Mouse (Mus musculus) forebrain, embryonic 16.5 days (tissue): ENCODE measurements at regions not wholly inside any gene's neighbourhood (a gene's known extent, or its start where the extent isn't known, plus 50 kb on each side); places are given as distances from the start of the nearest gene placed in this dataset.
A peak's percentile ranks its signal among the peaks of the same experiment; 100 is the strongest.

Experiments used
- ATAC-seq: fragments of 200-750 bp; cut with Nextera tagmentation; 2 replicates; pipeline ENCODE4 v1.8.0; 2017; ENCODE audit warnings: mild to moderate bottlenecking, moderate library complexity
- H3K27ac ChIP-seq: fragments of 300-500 bp; sonication (generic); 2 replicates; pipeline ENCODE4 v1.5.1; 2014; ENCODE audit warnings: low read length, control low read depth
- H3K27me3 ChIP-seq: fragments of 300-500 bp; sonication (generic); replicated peaks from 2 replicates; pipeline ENCODE4 v1.6.1; 2014; ENCODE audit warnings: low read length; ENCODE audit not compliant: control insufficient read depth, insufficient read depth
- H3K36me3 ChIP-seq: fragments of 300-500 bp; sonication (generic); 2 replicates; pipeline ENCODE4 v1.6.1; 2014; ENCODE audit not compliant: control insufficient read depth, insufficient read depth
- H3K4me1 ChIP-seq: fragments of 300-500 bp; sonication (generic); replicated peaks from 2 replicates; pipeline ENCODE4 v1.6.1; 2014; ENCODE audit warnings: low read length; ENCODE audit not compliant: control insufficient read depth, insufficient read depth
- H3K4me2 ChIP-seq: fragments of 300-500 bp; sonication (generic); 2 replicates; pipeline ENCODE4 v1.6.1; 2014; ENCODE audit warnings: mild to moderate bottlenecking, low read length, control low read depth
- H3K4me3 ChIP-seq: fragments of 300-500 bp; sonication (generic); replicated peaks from 2 replicates; pipeline ENCODE4 v1.5.1; 2014; ENCODE audit warnings: mild to moderate bottlenecking, low read length, control low read depth
- H3K9ac ChIP-seq: fragments of 300-500 bp; sonication (generic); replicated peaks from 2 replicates; pipeline ENCODE4 v1.6.1; 2014; ENCODE audit warnings: low read depth, low read length, control low read depth
- H3K9me3 ChIP-seq: fragments of 300-500 bp; sonication (generic); 2 replicates; pipeline ENCODE4 v1.6.1; 2016; ENCODE audit warnings: low read length; ENCODE audit not compliant: control insufficient read depth
- WGBS: fragments of 180-500 bp; shearing (Covaris S2); extraction: QIAGEN DNeasy Blood & Tissue Kit; methylation state at CpG from one replicate; pipeline ENCODE4 v1.1.7; 2014; 5-methylcytosine and 5-hydroxymethylcytosine counted together

GRCm38 (mm10) chr12:79917634-79918289 is 195.1 kb downstream of the Zfp36l1 start:
- no peaks in the 10 kb centered on the region for H3K36me3 ChIP-seq
- no peak overlapping the region for H3K4me3 ChIP-seq
- ATAC-seq: no peak
- no peak overlapping the region for H3K9ac ChIP-seq
- no peak overlapping the region for H3K4me2 ChIP-seq
- H3K9me3 ChIP-seq: no peaks in the 10 kb centered on the region
- H3K27me3 ChIP-seq: no peaks in the 10 kb centered on the region
- WGBS: 51% methylated on average over 10 of the region's 10 CpGs
- H3K4me1 ChIP-seq: peaks cover 10% of the 10 kb centered on the region
- H3K27ac ChIP-seq: no peak overlapping the region

- Histone ChIP-seq H3K4me1 (peaks cover 7% of the 10 kb centered on the region), H3K27me3 (no peaks in the 10 kb centered on the region), H3K27ac (no peak overlapping the region), H3K9ac (no peak overlapping the region), H3K36me3 (no peaks in the 10 kb centered on the region), H3K4me2 (no peak overlapping the region), H3K9me3 (no peaks in the 10 kb centered on the region), H3K4me3 (no peak overlapping the region)
- no peak for ATAC-seq
- WGBS: 85% methylated on average over 5 of the region's 5 CpGs
Measured at GRCm38 (mm10) chr12:79916896-79917633, 195.7 kb downstream of the Zfp36l1 start.

GRCm38 (mm10) chr12:79913898-79914297 is 198.9 kb downstream of the Zfp36l1 start:
- H3K9ac ChIP-seq: no peak overlapping the region
- H3K9me3 ChIP-seq: no peaks in the 10 kb centered on the region
- no peak overlapping the region for H3K27ac ChIP-seq
- no peak overlapping the region for H3K4me3 ChIP-seq
- no peak overlapping the region for H3K4me2 ChIP-seq
- H3K27me3 ChIP-seq: no peaks in the 10 kb centered on the region
- H3K36me3 ChIP-seq: no peaks in the 10 kb centered on the region
- ATAC-seq: no peak
- H3K4me1 ChIP-seq: peaks cover 11% of the 10 kb centered on the region
- 92% methylated on average over 6 of the region's 6 CpGs for whole genome bisulfite sequencing

- Histone ChIP-seq H3K9ac (no peak overlapping the region), H3K4me2 (no peak overlapping the region), H3K36me3 (no peaks in the 10 kb centered on the region), H3K4me3 (no peak overlapping the region), H3K27ac (no peak overlapping the region), H3K27me3 (no peaks in the 10 kb centered on the region), H3K4me1 (peaks cover 11% of the 10 kb centered on the region), H3K9me3 (no peaks in the 10 kb centered on the region)
- no peak for ATAC-seq
- WGBS: 93% methylated on average over 10 of the region's 10 CpGs
Measured at GRCm38 (mm10) chr12:79912281-79913063, 200.3 kb downstream of the Zfp36l1 start.

GRCm38 (mm10) chr12:79910884-79911759 is 201.7 kb downstream of the Zfp36l1 start:
- peak; percentile 79 for ATAC-seq
- no peak overlapping the region for H3K4me3 ChIP-seq
- H3K9me3 ChIP-seq: no peaks in the 10 kb centered on the region
- H3K27ac ChIP-seq: peak overlapping the region; percentile 83
- H3K27me3 ChIP-seq: no peaks in the 10 kb centered on the region
- WGBS: 5% methylated on average over 15 of the region's 15 CpGs
- H3K9ac ChIP-seq: 0 out of 2 replicates have a peak overlapping the region, but pooled peaks have one; percentile 13
- H3K4me1 ChIP-seq: peaks cover 11% of the 10 kb centered on the region
- no peaks in the 10 kb centered on the region for H3K36me3 ChIP-seq
- no peak overlapping the region for H3K4me2 ChIP-seq

GRCm38 (mm10) chr12:79907583-79907982 is 205.2 kb downstream of the Zfp36l1 start:
- H3K27ac ChIP-seq: peak overlapping the region; percentile 3; the same call in 1 of the 2 replicates
- 49% methylated on average over 5 of the region's 5 CpGs for WGBS
- no peak overlapping the region for H3K4me2 ChIP-seq

GRCm38 (mm10) chr12:79906738-79907365 is 206.0 kb downstream of the Zfp36l1 start:
- no peak overlapping the region for H3K4me2 ChIP-seq
- H3K4me1 ChIP-seq: peaks cover 14% of the 10 kb centered on the region
- H3K9me3 ChIP-seq: no peaks in the 10 kb centered on the region
- H3K27ac ChIP-seq: no peak overlapping the region
- no peak overlapping the region for H3K9ac ChIP-seq
- no peak for ATAC-seq
- WGBS: 86% methylated on average over 10 of the region's 10 CpGs
- H3K27me3 ChIP-seq: no peaks in the 10 kb centered on the region
- no peak overlapping the region for H3K4me3 ChIP-seq
- H3K36me3 ChIP-seq: no peaks in the 10 kb centered on the region

More at GRCm38 (mm10) chr12:79907583-79907982, 205.2 kb downstream of the Zfp36l1 start:
- H3K36me3 ChIP-seq: no peaks in the 10 kb centered on the region
- no peak overlapping the region for H3K9ac ChIP-seq
- no peaks in the 10 kb centered on the region for H3K9me3 ChIP-seq
- peaks cover 14% of the 10 kb centered on the region for H3K4me1 ChIP-seq
- ATAC-seq: no peak
- H3K4me3 ChIP-seq: no peak overlapping the region
- no peaks in the 10 kb centered on the region for H3K27me3 ChIP-seq

GRCm38 (mm10) chr12:79905828-79906737 is 206.7 kb downstream of the Zfp36l1 start:
- Histone ChIP-seq H3K4me1 (peaks cover 8% of the 10 kb centered on the region), H3K4me3 (no peak overlapping the region), H3K9ac (no peak overlapping the region), H3K27me3 (no peaks in the 10 kb centered on the region), H3K9me3 (no peaks in the 10 kb centered on the region), H3K4me2 (no peak overlapping the region), H3K36me3 (no peaks in the 10 kb centered on the region), H3K27ac (no peak overlapping the region)
- WGBS: 56% methylated on average over 10 of the region's 10 CpGs
- ATAC-seq: no peak
